Mouse (Mus musculus): ENCODE results near the gene Zdhhc14.

Zdhhc14 gene

DNA sequence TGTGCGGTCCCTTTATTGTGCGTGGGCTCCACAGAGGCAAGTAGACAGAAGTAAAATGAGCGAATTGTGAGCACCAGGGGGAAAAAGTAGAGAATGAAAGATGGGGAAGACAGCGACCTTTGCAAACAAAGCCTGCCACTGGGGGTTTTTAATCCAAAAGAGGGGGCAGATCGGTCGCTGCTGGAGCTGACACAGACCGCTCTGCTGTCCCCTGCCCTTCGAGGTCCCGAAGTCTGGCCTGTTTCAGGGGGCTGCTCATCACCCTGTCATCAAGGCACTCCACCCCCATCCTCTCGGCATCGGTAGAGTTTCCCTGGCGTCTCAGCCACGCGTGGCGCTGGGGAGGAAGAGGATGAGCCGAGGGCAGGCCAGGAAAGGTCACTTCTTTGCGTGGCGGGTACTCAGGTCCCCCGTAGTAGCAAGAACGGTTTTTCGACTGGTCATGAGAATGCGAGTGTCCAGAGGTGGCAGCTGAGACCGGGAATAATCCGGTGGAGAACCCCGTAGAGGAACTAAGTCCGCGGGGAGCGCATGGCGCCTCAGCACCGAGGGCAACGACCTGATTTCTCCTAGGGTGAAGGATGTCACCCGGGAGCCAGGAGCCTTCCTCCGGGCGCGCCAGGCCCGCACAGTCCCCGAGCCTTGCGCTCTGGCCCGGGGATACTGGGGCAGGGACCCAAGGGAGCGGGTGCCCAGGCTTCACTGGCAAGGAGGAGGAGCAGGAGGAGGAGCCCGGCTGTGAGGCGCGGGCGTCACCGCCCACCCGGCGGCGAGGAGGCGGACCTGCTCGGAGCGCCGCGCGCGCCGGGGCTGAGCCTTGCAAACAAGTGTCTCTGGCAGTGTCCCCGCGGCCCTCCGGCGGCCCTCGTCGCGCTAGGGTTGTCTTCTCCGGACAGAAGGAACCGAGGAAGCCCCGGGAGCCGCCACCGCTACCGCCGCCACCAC lies at the start of gene Zdhhc14:
Gene Zdhhc14 (plus strand): TSS at position 757 of the 945 bp plus-strand sequence.
- DNase-seq, result peak; percentile 95

DNA sequence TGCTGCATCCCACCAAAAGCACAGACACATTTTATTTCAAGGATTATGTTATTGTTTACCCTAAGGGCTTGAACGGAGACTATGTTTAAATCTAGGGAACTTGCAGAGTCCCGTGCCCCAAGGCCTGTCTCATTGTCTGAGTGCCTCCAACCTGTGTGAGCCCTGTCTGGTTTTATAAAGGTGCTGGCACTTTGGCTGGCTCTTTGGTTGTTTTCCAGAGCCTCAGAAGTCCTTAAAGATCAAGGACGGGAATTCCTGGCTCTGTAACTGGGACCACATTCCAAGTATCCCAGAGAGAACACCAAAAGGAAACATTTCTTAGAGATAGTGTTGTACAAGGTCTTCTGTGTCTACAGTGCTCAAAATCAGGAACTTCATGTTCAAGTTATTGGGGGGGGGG lies 49.1 kb upstream of the Zdhhc14 start:
- DNase-seq, result no peak

DNA sequence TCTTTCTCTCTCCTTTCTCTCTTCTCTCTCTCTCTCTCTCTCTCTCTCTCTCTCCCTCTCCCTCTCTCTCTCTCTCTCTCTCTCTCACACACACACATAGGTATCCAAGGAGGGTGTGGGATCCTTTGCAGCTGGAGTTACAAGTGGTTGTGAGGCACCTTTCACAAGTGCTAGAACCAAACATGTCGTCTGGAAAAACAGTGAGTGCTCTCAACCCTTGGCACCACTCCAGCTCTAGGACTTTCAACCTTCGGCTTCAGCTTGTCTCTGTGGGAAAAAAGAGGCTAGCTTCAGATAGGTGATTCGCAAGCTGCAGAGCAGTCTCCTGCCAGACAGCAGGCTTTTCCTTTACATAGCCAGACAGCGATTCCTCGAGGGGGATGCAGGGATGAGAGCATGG lies 48.6 kb upstream of the Zdhhc14 start:
- peak; percentile 68 for DNase-seq

DNA sequence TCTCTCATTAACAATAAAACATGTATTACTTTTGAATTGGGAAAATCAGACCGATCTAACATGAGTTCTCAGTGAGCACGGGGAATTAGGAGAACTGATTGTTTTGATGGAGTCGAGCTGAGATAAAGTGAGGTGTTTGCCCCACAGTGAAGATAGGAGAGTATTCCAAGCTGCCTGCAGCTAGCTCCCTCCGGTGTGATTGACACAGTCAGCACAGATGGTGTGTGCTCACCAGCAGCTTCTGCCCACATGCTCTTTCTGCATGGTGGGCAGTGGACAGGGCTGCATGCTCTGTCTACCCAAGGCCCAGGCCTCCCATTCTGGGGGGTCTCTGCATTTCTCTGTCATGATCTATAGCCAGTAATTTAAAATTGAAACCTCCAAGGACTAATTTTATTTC lies 38.7 kb upstream of the Zdhhc14 start:
- no peak for DNase-seq

DNA sequence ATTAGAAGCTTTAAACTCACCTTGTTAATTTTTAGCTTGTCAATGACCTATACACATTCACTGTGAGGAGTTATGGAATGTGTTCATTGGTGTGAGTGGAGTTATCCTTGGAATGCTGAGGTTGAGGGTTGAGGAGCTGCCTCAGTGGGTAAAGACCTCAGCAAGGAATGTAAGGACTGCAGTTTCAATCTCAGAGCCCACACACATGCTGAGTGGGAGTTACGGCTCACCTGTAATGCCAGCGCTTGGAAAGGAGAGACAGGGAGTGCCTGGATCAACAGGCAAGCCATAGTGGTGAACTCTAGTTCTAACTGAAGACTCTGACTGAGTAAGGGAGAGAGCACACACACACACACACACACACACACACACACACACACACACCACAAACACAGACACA lies 28.4 kb upstream of the Zdhhc14 start:
- DNase-seq, result no peak

DNA sequence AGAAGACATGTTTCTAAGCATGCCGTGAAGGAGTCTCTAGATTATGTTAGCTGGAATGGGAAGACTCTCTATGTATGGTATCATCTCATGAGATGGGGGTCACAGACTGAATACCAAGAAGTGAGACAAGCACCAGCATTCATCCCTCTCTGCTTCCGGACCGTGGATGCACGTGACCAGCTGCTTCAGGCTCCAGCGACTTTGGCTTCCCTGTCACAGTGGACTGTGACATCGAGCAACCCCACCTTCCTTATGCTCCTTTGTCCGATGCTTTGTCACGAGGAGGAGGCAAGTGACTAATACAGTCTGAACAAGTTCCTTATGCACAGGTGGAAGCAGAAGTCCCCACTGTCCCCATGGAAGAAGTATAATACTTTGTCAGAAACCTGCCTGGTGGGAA lies 25.6 kb upstream of the Zdhhc14 start:
- DNase-seq, result peak; percentile 30

DNA sequence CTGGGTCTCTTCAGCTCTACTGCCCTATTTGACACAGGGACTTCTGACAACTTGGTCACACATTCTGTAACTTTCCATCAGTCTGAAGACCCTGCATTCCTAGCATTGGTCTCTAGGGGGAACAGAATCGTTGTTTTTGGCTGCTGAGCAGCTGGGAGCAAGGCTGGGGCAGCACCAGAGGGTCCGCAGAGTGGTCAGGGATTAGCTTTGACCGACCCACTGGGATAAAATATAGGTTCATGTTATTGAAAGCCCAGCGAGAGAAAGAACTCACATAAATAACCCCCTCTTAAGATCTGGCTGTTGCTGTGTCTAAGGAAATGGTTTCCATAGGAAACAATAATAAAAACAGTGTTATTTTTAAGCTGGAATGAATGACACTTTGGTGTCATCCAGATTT lies 25.2 kb upstream of the Zdhhc14 start:
- peak; percentile 26 for DNase-seq

DNA sequence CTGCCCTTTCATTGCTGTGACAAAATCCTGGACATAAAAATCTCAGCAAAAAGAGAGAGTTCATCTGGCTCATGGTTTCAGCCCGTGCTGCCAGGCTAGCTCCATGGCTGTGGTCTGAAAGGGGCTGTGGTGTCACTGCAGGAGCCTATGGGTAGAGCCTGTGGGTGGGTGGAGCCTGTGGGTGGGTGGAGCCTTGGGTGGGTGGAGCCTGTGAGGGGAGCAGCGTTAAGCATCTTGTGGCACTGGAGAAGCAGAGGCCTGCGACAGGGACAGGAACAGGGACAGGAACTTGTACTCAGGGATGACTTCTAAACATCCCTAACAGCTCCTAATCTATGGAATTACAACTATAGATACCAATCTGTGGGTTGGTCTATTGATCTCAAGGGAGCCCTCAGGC lies 20.1 kb upstream of the Zdhhc14 start:
- DNase-seq, result no peak

DNA sequence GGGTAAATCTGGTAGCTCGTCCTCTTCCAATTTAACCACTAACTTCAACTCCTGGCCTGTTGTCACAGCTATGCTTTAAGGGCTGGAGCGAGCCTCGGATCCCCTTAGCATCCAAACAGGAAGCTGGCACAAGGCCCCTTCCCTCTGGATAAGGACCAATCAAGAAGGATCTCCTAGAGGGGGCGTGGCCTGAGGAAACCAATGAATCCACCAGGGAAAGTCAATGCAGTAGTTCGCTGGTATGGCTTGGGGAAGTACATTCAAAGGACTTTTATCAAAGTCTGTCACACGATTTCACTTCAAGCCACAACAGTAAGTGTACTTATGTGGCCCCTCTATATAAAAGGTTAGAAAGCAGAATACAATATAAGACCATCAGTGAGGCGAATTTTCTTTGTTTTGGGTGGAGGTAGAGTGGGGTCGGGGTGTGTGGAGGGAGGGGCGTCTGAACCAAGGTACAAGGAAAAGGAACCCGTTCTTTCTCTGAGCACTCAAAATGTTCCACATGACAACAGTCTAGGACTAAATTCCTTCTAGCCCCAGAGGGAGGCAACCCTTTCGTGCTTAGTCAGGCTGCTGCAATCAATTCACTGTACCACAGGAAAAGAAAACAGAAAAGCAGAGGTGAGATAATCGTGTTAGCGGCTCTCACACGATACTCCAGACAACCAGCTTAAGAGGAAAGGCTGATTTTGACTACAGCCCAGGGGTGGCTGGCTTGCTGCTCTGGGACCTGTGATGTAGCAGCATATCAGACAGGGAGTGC lies 16.2 kb upstream of the Zdhhc14 start:
- peak; percentile 19 for DNase-seq

DNA sequence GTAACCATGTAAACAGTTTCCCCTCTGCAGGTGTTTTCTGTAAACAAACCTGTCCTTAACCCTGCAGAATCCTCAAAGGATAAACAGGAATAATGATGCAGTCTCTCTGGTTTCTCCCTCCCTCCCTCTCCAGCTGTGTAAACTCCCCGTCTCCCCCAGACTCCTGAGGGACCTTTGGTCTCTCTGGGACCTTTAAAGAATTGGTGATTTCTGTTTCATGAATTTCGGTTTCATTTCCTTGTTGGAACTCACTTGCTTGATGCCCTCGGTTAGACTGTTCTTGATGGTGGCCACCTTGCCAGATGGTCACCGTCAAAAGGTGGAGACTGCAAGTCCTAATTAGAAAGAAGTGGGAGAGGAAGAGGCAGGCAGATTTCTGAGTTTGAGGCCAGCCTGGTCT lies 8.9 kb upstream of the Zdhhc14 start:
- DNase-seq, result no peak

DNA sequence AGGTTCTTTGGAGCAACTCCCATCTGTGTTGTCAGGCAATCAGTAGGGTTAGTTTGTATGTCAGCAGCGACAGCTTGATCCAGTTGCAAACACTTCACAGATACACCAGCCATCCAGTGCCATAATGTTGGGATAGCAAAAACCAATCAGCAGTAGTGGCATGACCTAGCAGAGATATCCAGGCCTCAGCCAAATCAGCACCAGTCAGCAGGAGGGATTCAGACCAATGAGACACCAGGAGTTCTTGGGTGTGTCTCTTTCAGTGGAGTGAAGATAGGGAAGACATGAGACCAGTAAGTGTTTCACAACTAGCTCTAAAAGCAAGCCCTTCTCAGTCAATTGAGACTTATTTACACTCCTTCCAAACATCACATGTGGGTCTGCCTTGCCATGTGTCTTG lies 7.7 kb upstream of the Zdhhc14 start:
- DNase-seq, result no peak

DNA sequence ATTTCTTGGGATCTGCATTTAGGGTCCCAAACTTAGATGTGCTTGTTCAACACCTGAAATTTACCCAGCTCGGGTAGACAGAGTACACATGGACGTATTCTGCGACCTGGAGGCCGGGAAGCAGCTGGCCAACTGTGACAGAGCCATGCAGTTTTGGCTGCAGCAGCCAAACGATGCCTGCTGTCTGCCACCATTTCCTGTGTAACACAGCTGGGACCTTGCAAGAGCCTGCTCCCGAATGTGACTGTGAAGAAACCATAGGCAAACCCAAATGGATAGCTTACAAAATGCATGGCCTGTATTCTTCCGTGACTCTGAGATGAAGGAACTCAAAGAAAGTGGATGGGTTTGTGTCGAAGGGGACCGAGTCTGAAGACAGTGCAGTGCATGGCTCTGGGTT lies 4.2 kb upstream of the Zdhhc14 start:
- no peak for DNase-seq

DNA sequence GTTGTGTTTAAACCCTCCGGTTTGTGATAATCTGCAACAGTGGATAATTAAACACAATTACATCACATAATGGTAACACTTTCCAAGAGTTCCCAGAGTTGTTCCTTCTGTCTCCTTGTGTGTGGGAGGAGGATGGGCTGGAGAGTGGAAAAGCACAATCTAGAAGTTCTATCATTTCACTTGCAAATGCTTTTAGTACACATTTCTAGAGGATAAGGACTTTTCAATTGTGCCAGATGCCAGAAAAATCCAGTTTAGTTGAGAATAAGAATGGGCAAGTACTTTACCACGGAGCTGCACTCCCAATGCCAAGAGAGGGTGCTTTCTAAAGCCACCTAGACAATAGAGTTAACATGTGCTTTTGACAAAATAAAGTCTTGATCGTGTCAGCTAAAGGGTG lies 2.0 kb upstream of the Zdhhc14 start:
- DNase-seq, result no peak

DNA sequence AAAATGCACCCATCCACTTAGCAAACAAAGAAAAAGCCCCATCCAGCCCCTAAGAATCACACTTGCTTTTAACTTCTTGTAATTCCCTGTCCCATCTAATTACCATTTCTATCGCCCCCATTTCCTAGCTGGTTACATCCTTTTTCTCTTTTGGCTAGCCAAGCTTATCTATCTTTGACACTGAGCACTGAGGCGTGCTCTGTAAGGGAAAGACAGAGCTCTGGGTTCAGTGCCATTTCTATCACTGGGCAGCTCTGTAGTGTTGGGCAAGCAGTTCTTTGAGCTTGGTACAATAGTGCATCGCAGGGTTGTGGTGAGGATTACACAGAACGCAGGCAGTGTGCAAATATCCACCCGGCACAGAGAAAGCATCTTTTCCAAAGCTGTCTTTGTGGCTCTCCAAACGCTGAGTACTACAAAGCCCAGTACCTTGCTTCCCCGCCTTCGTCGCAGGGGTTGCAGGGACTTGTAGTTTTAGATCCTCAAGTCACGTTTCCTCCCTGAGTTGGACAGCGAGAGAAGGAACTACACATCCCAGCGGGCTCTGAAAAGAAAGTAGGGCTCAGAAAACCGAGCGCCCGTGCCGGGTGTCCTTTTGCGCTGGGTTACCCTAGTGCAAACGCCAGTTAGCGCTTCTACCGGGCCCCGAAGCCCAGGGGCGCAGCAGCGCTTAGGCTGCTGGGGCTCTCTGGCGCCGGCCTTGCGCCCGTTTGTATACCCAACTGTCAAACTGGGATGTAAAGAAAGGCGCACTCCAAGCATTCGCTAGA lies 1.1 kb upstream of the Zdhhc14 start:
- peak; percentile 93 for DNase-seq

DNA sequence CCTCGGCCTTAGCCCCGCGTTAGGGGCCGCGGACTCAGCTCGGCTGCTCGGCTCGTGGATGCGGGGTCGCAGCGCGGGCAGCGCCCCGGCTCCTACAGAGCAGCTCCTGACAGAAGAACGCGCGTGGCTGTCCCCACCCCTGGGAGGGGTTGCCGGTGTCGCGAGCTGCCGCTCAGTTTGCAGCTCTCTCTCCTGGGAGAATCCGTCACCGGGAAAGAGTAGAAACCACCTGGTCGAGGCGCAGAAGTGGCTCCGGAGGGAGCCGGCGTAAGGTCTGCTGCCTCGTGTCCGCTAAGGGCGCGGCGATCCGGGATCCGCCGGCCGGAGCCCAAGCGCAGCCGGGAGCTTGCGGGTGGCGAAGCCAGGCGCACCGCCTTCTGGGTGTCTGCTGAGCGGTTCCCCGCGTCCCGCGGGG lies 396 bp downstream of the Zdhhc14 start:
- no peak for DNase-seq

DNA sequence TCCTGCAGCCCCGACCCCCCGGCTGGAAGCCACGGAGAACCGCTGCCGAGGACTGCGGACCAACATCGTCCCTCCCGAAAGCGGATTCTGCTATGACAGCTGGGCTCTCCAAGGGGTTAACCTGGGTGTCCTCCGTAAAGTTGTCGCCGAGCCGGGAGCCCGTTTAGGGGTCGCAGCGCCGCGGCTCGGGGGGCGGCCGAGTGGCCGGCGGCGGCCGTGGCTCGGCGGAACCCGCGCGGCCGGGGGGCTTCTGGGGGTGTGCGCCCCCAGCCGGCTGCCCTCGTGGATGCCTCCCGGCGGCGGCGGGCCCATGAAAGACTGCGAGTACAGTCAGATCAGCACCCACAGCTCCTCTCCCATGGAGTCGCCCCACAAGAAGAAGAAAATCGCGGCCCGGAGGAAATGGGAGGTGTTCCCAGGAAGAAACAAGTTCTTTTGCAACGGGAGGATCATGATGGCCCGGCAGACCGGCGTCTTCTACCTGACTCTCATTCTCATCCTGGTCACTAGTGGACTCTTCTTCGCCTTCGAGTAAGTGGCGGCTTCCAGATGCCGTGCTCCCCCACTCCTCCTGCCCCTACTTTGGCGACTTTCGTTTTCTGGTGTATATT lies 909 bp downstream of the Zdhhc14 start:
- DNase-seq, result peak; percentile 60

DNA sequence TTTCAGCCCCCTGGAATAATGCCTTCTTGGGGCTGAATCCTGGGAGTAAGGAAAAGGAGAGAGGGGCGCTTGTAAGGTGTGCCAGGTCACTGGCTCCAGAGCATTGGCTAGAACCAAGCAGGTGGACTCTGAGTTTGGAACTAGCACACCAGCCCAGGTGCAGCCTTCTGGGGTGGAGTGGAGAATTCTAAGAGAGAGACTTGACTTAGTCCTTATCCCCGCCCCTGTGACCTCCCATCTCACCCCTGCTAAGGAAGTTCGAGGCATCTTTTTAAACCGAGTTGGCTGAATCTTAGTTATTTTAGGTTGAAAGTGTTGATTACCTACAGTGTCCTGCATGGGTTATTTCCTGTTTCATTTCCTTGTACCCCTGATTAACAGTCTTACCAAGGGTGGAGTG lies 1.5 kb downstream of the Zdhhc14 start:
- DNase-seq, result peak; percentile 34

DNA sequence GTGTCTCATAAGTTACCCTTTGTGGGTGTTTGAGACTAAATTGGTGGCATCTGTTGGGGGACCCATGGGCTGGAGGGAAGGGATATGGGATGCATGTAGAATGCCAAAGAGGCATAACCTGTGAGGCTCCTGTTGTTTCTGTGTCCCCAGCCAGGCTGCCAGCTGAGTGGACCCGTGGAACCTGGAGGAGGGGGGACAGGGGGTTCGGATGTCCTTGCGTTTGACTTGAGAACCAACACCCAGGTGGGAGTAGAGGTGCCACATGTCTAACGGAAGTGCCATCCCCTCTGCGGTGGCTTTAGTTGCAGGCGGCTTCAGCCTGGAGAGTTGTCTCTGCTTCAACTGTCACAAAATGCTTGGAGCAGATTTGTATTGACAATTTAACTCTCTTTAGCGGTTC lies 2.5 kb downstream of the Zdhhc14 start:
- no peak for DNase-seq

DNA sequence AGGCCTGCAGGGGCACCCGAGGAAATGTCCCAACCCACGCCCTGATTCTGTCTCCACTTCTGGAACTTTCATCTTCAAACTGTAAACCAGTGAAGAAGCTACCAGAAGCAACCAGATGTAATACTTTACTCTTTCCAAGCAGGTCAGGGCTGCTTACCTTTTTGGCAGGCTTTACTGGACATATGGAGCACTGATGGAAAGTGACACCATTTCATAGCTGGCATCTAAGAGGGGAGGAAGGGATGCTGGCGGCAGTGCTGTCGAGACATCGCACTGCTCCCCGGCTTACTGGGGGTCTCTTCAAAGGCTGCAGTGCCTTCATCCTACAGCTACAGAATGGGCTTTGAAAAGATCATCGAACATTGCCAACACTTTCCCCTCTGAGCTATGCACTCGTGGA lies 5.3 kb downstream of the Zdhhc14 start:
- no peak for DNase-seq

DNA sequence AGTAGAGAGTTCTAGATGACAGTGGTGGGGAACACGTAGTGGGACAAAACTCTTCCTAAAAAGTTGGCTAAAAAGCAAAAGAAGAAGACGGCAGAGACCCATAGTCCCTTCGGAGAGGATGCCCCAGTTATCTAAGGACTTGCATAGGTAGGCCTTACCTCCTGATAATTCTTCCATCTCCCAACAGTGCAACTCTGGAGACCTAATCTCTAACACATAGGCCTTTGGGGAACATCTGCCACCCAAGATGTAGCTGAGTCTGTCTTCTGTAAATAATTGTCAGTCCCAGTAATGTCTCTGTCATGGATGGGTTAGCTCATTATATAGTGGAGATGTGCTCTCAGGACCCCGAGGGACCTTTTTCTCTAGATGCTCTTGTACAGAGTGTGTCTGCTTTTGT lies 6.6 kb downstream of the Zdhhc14 start:
- no peak for DNase-seq

DNA sequence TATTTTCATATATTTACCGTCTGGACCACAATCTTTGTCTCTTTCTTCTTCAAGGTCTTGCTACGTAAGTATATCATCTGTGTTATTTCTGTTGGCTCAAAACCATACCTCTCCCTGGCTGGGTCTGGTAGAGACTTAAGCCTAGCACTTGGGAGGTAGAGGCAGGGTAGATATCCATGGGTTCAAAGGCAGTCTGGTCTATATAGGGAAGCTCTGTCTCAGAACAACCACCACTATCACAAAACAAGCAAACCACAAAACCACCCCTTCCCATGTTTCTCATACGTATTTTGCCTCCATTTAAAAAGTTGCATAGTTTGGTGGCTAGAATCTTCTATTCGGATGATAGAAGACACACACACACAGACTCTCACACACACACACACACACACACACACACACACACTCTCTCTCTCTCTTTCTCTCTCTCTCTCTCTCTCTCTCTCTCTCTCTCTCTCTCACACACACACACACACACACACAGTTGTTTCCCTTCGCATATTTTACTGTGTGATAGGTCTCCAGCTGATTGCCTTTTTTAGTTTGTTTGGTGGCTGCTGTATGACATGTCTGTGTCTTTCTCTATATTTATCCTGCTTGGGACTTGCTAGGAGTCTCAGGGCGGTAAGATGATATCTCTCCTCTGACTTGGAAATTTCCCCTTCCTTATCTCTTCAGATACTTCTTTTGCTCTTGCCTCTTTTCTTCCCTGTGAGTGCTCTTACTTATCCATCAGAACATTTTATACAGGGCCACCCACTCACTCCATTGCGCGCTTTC lies 11.8 kb downstream of the Zdhhc14 start:
- no peak for DNase-seq

DNA sequence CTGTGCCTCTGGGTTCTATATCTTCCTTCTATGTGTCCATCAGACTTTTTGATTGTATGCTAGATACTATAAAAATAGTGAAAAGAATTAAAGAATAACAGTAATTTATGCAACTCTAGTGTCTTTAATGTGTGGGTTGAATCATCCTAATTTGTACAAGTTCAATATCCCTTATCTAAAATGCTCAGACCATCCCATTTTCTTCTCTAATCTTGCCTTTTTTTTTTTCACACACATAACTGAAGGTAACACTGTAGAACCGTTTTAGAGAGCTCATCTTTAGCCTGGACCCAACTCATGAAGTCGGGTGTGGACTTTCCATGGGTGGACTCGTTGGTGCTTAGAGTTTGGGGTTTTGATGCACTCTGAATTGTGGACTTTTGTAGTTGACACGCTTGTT lies 12.6 kb downstream of the Zdhhc14 start:
- DNase-seq, result no peak
